Comparison of ENCODE assay signal across 29 mouse cellular contexts in the genomic region with DNA sequence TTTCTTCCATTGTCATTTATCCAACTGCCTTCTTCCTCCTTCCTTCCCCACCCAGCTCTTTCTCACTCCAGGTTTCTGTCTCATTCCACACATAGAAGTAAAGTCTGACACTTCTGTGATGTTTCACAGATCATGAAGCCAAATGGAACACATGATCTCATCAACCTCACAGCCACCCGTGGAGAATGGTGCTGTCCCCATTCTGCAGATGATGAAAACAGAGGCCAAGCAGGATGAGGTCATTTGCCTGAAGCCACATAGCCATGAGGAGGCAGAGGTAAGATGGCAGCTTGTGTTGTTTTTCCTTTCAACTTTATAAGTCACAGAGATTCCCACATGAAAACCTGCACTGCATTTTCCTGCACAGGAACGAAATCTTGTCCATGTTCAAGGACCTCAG. TPM values are rescaled to one million over a fixed set of nuclear protein-coding genes. Genes with fewer than 3 reads are reported as not detected.
"Had no signal": no experiment of that assay in that cellular context is flagged by ENCODE, and none has a peak within 500 bp of the region (broad histone marks: within the 10 kb centered on the region; RNA-seq: fewer than 3 reads in every experiment).

No protein-coding gene starts in this region.

- H3K9ac ChIP-seq: heart, embryonic 13.5 days; heart, embryonic 15.5 days; hindbrain, embryonic 13.5 days; hindbrain, embryonic 15.5 days; kidney, embryonic 15.5 days; limb, embryonic 12.5 days; liver, embryonic 13.5 days; liver, embryonic 15.5 days had no signal

- H3K4me2 ChIP-seq: heart, embryonic 11.5 days; heart, embryonic 13.5 days; heart, embryonic 15.5 days; hindbrain, embryonic 13.5 days; hindbrain, embryonic 15.5 days; kidney, embryonic 15.5 days; limb, embryonic 12.5 days; liver, embryonic 11.5 days; liver, embryonic 13.5 days; liver, embryonic 15.5 days had no signal

- H3K4me3 ChIP-seq: heart, adult 2 months; heart, embryonic 13.5 days; heart, embryonic 15.5 days; hindbrain, embryonic 13.5 days; hindbrain, embryonic 15.5 days; kidney, embryonic 15.5 days; left cerebral cortex, adult 2 months; limb, embryonic 10.5 days; limb, embryonic 12.5 days; liver, embryonic 13.5 days; liver, embryonic 15.5 days had no signal

- H3K9me3 ChIP-seq: heart, embryonic 13.5 days; heart, embryonic 15.5 days; hindbrain, embryonic 13.5 days; hindbrain, embryonic 15.5 days; kidney, embryonic 15.5 days; limb, embryonic 10.5 days; limb, embryonic 12.5 days; liver, embryonic 13.5 days; liver, embryonic 15.5 days had no signal

- H3K27me3 ChIP-seq: heart, embryonic 13.5 days; heart, embryonic 15.5 days; hindbrain, embryonic 13.5 days; hindbrain, embryonic 15.5 days; kidney, embryonic 15.5 days; limb, embryonic 12.5 days; liver, embryonic 13.5 days; liver, embryonic 15.5 days had no signal

- H3K36me3 ChIP-seq: heart, embryonic 13.5 days; heart, embryonic 15.5 days; hindbrain, embryonic 13.5 days; hindbrain, embryonic 15.5 days; kidney, embryonic 15.5 days; limb, embryonic 10.5 days; limb, embryonic 12.5 days; liver, embryonic 13.5 days; liver, embryonic 15.5 days had no signal

- DNase-seq: gastrocnemius, postnatal 14 days; gastrocnemius, postnatal 36 days; heart, adult 2 months; heart, postnatal 14 days; heart, postnatal 36 days; kidney, adult 11 months; kidney, adult 9 months; kidney, postnatal 14 days; kidney, postnatal 36 days; liver; liver, embryonic 13.5 days had no signal

- H3K27ac ChIP-seq: heart, adult 2 months; heart, embryonic 13.5 days; heart, embryonic 15.5 days; hindbrain, embryonic 13.5 days; hindbrain, embryonic 15.5 days; hindbrain, postnatal 0 days; kidney, embryonic 15.5 days; kidney, postnatal 0 days; left cerebral cortex, adult 2 months; limb, embryonic 10.5 days; limb, embryonic 12.5 days; liver, embryonic 13.5 days; liver, embryonic 15.5 days had no signal

- H3K4me1 ChIP-seq: heart, embryonic 13.5 days; heart, embryonic 15.5 days; hindbrain, embryonic 13.5 days; hindbrain, embryonic 15.5 days; kidney, embryonic 15.5 days; limb, embryonic 10.5 days; limb, embryonic 12.5 days; liver, embryonic 13.5 days; liver, embryonic 15.5 days had no signal

RNA-seq across cellular contexts. Expression of gene Tnfsf15, which starts 27.6 kb away (rescaled TPM):
- total RNA-seq: gastrocnemius, adult 18-20 months; gastrocnemius, postnatal 36 days; heart, adult 2 months; heart, postnatal 14 days; heart, postnatal 36 days; hematopoietic stem cell, adult 5-6 weeks; layer of hippocampus, adult 18-20 months; layer of hippocampus, postnatal 10 days; layer of hippocampus, postnatal 25 days had no signal
- polyA plus RNA-seq: heart, adult 2 months; hindbrain, embryonic 13.5 days; limb, embryonic 10.5 days; limb, embryonic 12.5 days had no signal
